Mouse (Mus musculus): ENCODE results near the gene Hist1h1c.
"Not testable (repeated sequence)": the region's sequence is repeated elsewhere in the genome, so short reads cannot be mapped to it uniquely, and the experiment has no call there.

Gene Hist1h1c

GRCm38 (mm10) chr13:23738677-23739068, at the start of gene Hist1h1c:
Gene Hist1h1c, plus strand, starts transcription at chr13:23738808.
- peak; percentile 95 for DNase-seq

DNA sequence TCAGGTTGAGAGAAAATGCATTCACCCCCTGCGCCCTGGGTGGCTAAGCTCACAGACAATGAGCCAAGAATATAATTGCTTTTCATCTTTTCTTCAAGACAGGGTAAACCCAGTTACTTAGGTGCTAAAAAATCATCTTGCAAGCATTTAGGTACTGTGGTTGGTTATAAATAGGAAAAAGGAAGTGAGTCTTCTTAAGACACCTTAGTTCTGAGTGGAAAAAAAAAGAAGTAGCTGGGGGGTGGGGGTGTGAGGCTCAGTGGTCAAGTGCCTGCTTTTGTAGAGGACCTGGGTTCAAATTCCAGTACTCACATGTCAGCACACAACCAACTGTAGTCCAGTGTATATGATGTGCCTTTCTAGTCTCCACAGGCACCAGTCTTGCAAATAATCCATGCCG, 49.7 kb upstream of the Hist1h1c start:
- no peak for DNase-seq

DNA sequence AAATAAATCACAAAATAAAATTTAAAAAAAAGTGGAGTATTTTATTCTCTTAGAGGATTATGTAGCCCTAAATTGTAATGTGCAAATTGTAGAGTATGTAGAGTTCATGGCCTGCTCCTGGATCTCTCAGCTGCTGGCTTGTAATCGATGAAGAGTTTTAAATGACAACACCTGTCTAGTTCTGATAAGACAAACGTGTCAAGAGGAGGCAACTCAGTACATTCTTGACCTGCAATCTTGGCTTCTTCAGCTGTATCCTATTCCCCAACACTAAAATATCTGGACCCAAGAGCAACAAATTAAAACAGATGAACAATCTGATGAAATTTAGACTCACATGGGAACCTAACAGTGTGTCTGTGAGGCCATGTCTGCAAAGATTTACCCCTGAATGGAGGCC, 49.1 kb upstream of the Hist1h1c start:
- no peak for DNase-seq

GRCm38 (mm10) chr13:23693856-23694440, 44.7 kb upstream of the Hist1h1c start:
- DNase-seq: no peak

GRCm38 (mm10) chr13:23694956-23695355, 43.7 kb upstream of the Hist1h1c start:
- DNase-seq: no peak

- DNase-seq: no peak
Observed at GRCm38 (mm10) chr13:23695514-23695913, 43.1 kb upstream of the Hist1h1c start, which contains the start of gene Hist1h1t. Gene Hist1h1t, plus strand, starts transcription at chr13:23695814.

- no peak for DNase-seq
Observed at GRCm38 (mm10) chr13:23696061-23696474, 42.5 kb upstream of the Hist1h1c start.

DNA sequence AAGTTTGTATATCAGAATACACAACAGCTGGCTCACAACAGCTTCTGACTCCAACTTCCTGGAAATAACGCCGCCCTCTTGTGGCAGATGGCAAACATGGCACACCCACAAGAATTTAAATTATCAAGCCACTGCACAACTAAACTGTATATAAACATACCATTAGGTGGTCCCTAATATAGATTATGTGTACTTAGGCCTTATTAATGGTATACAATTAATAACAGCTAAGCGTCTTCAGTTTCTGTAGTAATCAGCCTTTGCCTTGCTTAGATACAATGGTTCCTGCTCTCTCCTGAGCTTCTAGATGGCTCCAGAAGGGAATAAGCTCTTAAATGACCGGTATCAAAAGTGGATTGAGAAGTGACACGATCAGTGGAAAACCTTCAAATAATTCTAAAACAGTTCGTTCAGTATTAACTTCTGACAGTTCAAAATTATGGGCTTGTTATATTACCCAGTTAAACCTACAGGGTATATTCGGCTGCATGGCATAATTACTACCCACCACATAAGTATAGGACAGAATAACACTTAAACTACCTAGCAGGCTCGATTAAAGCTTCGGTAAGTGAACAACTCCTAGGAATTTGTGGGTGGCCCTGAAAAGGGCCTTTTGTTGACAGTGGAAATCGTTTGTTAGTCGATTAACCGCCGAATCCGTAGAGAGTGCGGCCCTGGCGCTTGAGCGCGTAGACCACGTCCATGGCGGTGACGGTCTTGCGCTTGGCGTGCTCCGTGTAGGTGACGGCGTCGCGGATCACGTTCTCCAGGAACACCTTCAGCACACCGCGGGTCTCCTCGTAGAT, 40.9 kb upstream of the Hist1h1c start:
- peak; percentile 76 for DNase-seq

GRCm38 (mm10) chr13:23698300-23698693, 40.3 kb upstream of the Hist1h1c start, which contains the start of gene Hist1h4c:
Gene Hist1h4c, minus strand, starts transcription at chr13:23698454.
- peak; percentile 99 for DNase-seq

- DNase-seq: no peak
Observed at GRCm38 (mm10) chr13:23698996-23699395, 39.6 kb upstream of the Hist1h1c start.

DNA sequence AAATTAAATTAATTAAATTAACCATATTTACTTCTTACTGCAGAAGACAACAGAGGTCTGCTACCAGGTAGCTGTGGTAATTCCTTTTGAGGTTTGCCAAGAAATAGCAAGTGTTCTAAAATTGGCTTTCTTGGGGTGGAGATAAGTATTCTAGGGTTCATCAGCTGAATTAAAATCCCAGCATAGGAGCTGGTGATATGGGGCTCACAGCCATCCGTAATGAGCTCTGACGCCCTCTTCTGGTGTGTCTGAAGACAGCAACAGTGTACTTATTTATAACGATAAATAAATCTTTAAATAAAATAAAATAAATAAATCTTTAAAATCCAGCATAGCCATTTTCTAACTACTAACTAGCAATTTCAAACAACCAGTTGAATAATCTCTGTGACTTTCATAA, 38.8 kb upstream of the Hist1h1c start:
- no peak for DNase-seq

DNA sequence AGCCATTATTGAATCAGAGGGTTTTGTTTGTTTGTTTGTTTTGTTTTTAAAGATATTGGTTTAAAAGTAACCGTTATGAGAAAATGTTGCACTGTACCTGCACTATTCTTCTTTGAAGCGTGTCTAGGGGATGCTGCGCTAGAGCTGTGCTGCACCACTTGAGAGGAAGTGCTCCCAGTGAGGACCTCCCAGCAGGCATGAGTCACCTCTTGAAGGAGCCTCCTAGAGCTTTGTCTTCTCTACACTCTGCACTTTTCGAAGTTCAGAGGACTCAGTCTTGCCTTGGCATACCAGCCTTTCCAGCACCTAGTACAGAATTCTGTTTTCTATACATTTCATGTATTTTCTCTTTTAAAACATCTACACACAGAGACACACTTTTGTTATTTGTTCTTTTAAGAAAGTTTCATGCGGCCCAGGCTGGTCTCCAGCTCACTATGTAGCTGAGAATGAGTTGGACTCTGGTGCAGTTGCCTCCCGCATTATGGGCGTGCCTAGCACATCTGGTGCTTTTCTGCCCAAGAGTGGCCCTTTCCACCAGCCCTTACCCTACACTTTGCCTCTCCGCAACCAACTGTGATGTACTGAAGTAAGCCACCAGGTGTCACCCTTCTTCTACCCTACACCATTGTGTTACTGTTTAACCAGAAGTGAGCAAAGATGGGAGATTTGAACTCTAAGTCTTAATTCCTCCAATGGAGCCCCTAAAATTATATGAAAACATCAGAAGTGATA, 37.7 kb upstream of the Hist1h1c start:
- DNase-seq: peak; percentile 92

GRCm38 (mm10) chr13:23702220-23702619, 36.4 kb upstream of the Hist1h1c start:
- no peak for DNase-seq

DNA sequence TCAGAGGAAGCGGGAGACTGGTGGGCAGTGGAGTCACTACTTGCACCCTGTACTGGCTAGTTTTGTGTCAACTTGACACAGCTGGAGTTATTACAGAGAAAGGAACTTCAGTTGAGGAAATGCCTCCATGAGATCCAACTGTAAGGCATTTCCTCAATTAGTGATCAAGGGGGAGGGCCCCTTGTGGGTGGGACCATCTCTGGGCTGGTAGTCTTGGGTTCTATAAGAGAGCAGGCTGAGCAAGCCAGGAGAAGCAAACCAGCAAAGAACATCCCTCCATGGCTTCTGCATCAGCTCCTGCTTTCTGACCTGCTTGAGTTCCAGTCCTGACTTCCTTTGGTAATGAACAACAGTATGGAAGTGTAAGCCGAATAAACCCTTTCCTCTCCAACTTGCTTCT, 35.8 kb upstream of the Hist1h1c start:
- not testable (repeated sequence) for DNase-seq

- no peak for DNase-seq
Observed at GRCm38 (mm10) chr13:23705751-23706356, 32.8 kb upstream of the Hist1h1c start.

- no peak for DNase-seq
Observed at GRCm38 (mm10) chr13:23706771-23707170, 31.8 kb upstream of the Hist1h1c start.

DNA sequence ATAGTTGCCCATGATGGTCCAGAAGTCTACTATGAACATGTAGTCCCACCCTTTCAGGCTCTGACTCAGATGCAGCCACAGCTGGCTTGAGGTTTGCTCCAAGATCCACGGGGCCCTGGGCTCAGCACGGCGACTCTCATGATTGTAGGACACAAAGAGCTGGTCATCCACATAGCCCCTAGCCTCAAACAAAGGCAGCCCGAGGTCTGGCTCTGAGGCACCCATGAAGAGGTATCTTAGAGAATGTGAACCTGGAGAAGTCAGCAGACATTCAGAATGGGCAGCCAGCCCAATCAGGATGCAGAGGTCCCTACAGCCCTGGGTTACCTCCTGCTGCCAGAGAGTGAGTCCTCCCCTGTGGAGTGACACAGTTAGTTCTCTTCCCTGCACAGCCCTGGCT, 30.6 kb upstream of the Hist1h1c start:
- DNase-seq: no peak

DNA sequence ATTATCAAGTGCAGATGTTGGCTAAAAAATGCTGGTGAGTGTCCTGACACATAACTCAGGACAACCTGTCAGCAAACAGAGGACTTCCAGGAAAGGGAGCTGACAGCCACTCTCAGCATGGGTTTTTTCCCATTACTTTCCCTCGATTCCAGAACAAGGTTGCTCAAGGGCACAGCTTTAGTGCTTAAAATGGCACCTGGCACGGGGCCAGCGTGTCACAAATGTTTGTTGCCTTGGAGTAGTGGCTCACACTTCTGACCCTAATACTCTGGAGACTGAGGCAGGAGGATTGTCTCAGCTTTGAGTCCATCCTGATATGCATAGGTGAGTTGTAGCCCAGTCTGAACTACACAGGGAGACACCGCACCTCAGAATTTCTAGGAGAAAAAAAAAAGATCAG, 30.0 kb upstream of the Hist1h1c start:
- no peak for DNase-seq

GRCm38 (mm10) chr13:23709714-23710373, 28.8 kb upstream of the Hist1h1c start:
- no peak for DNase-seq

DNA sequence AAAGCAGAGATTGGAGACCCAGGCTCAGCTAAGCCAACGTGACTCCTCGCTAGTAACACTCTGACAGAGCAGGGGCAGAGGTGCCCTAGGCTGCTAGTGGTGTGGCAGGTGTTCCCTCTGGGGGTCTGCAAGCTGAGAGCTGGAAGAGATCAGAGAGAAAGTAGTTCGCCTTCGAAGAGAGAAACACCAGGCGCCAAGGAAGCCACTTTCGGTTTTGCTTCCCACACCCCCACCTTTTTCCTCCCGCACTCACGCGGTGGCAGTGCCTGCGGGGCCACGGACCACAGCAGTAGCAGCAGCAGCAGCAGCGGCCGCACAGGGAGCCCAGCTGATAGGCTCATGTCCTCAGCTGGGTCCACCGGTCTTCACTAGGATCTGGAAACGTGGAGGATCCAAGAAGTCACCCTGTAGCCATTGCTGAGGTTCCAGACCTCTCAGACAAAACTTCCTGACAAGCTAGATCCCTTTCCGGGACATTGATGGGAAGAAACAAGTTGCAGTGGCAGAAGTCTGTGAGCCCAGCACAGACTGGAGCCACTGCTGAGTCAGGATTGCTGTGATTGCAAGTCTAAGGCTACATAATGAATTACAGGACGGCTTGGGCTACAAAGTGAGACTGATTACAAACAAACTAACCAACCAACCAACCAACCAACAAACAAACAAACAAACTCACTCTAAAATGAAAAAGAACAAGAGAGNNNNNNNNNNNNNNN, 28.1 kb upstream of the Hist1h1c start, which contains the start of gene Hfe:
Hfe (minus strand) TSS at position 481 of the 716 bp plus-strand sequence.
- DNase-seq: peak; percentile 72

- no peak for DNase-seq
Observed at GRCm38 (mm10) chr13:23716261-23717042, 22.2 kb upstream of the Hist1h1c start.

All from lung, postnatal 36 days (tissue).